Mouse (Mus musculus) heart, embryonic 10.5 days (tissue): Measurements from ENCODE around the gene Gm10718. TPM values are rescaled to one million over a fixed set of nuclear protein-coding genes. Genes with fewer than 3 reads are reported as not detected.
"Not testable (repeated sequence)": the region's sequence is repeated elsewhere in the genome, so short reads cannot be mapped to it uniquely, and the experiment has no call there.

Experiments used
- DNase-seq: peaks from one replicate; pipeline ENCODE4 v3.0.0-alpha.2; 2017; ENCODE audit warnings: low spot score
- H3K27ac ChIP-seq: fragments of 300-500 bp; sonication (generic); 2 replicates; pipeline ENCODE4 v1.5.1; 2016; ENCODE audit warnings: mild to moderate bottlenecking
- H3K27me3 ChIP-seq: fragments of 300-500 bp; sonication (generic); 2 replicates; pipeline ENCODE4 v1.6.1; 2016; ENCODE audit warnings: mild to moderate bottlenecking; ENCODE audit not compliant: poor library complexity, insufficient read depth, severe bottlenecking
- H3K36me3 ChIP-seq: fragments of 300-500 bp; sonication (generic); 2 replicates; pipeline ENCODE4 v1.6.1; 2016; ENCODE audit warnings: mild to moderate bottlenecking, moderate library complexity
- H3K4me1 ChIP-seq: fragments of 300-500 bp; sonication (generic); 2 replicates; pipeline ENCODE4 v1.6.1; 2016; ENCODE audit warnings: mild to moderate bottlenecking
- H3K4me3 ChIP-seq: fragments of 300-500 bp; sonication (generic); 2 replicates; pipeline ENCODE4 v1.5.1; 2016; ENCODE audit warnings: mild to moderate bottlenecking, moderate library complexity
- H3K9me3 ChIP-seq: fragments of 300-500 bp; sonication (generic); 2 replicates; pipeline ENCODE4 v1.6.1; 2016; ENCODE audit warnings: mild to moderate bottlenecking, moderate library complexity
- WGBS: fragments of 180-500 bp; shearing (Covaris S2); methylation state at CpG from one replicate; pipeline ENCODE4 v1.1.7; 2016; 5-methylcytosine and 5-hydroxymethylcytosine counted together
- microRNA-seq: library from miRNA; unstranded; fragments of <30 nt; microRNA quantifications from one replicate; pipeline ENCODE4, GENCODE M21; 2017
- polyA plus RNA-seq: library from polyadenylated mRNA; unstranded; fragments of >200 nt; fragmentation: Nextera tagmentation; extraction: Ambion mirVana; gene quantifications from 2 replicates; pipeline ENCODE4 v1.2.1, GENCODE M21; 2016

The Gm10718 gene
- polyA plus RNA-seq, 1 experiment from 2014 or later, result not detected

GRCm38 (mm10) chr9:3030677-3031318, 7.5 kb downstream of the Gm10718 start:
- H3K27me3 ChIP-seq, H3K36me3 ChIP-seq, H3K9me3 ChIP-seq, H3K27ac ChIP-seq, H3K4me1 ChIP-seq, H3K4me3 ChIP-seq: not testable (repeated sequence)
- peak; percentile 97 for DNase-seq
- 58% methylated on average over 2 of the region's 10 CpGs for WGBS

- not testable (repeated sequence) for H3K9me3 ChIP-seq, H3K4me1 ChIP-seq, H3K36me3 ChIP-seq, H3K27ac ChIP-seq, DNase-seq, H3K27me3 ChIP-seq, H3K4me3 ChIP-seq
- WGBS, result 60% methylated on average over 1 of the region's 8 CpGs
Observed at GRCm38 (mm10) chr9:3034299-3034698, 11.0 kb downstream of the Gm10718 start, which contains the start of gene Gm17535. TSS of gene Gm17535 (plus strand) at chr9:3034599.

GRCm38 (mm10) chr9:3036577-3036976, 13.2 kb downstream of the Gm10718 start, which contains the start of gene Gm10715:
TSS of gene Gm10715 (plus strand) at chr9:3036877.
- H3K36me3 ChIP-seq, H3K4me1 ChIP-seq, DNase-seq, H3K9me3 ChIP-seq, H3K4me3 ChIP-seq, H3K27ac ChIP-seq, H3K27me3 ChIP-seq: not testable (repeated sequence)
- WGBS, result 75% methylated on average over 8 of the region's 8 CpGs

GRCm38 (mm10) chr9:3038161-3038560, 14.8 kb downstream of the Gm10718 start:
- H3K27me3 ChIP-seq, H3K4me3 ChIP-seq, H3K36me3 ChIP-seq, H3K4me1 ChIP-seq, H3K9me3 ChIP-seq, H3K27ac ChIP-seq, DNase-seq: not testable (repeated sequence)
- WGBS, result 62% methylated on average over 4 of the region's 4 CpGs

Small RNA genes lying within 50 kb of the gene (microRNA-seq; reads per million reads assigned to microRNA genes)
- not detected for gene Mir101c

Other genes with a start within 250 kb of the Gm10718 start
- gene Gm10722, start 22.6 kb upstream of the Gm10718 start, polyA plus RNA-seq, result not detected in 2 replicates
- not detected in 2 replicates for gene Gm11168, start 20.2 kb upstream of the Gm10718 start, polyA plus RNA-seq
- not detected in 2 replicates for gene Gm10721, start 10.4 kb upstream of the Gm10718 start, polyA plus RNA-seq
- gene Gm10720, start 7.9 kb upstream of the Gm10718 start, polyA plus RNA-seq, result not detected in 2 replicates
- gene Gm10719, start 6.1 kb upstream of the Gm10718 start, polyA plus RNA-seq, result not detected in 2 replicates
- gene Gm10717, start 1.9 kb downstream of the Gm10718 start, polyA plus RNA-seq, result not detected in 2 replicates
- gene Gm17535, start 11.1 kb downstream of the Gm10718 start, polyA plus RNA-seq, result not detected in 2 replicates
- gene Gm10715, start 13.3 kb downstream of the Gm10718 start, polyA plus RNA-seq, result not detected in 2 replicates